Mouse (Mus musculus) neural tube, embryonic 15.5 days (tissue): Measurements from ENCODE around the gene Zfp688. TPM values are rescaled to one million over a fixed set of nuclear protein-coding genes. Genes with fewer than 3 reads are reported as not detected.
A peak's percentile ranks its signal among the peaks of the same experiment; 100 is the strongest.
"Not testable (repeated sequence)": the region's sequence is repeated elsewhere in the genome, so short reads cannot be mapped to it uniquely, and the experiment has no call there.

Experiments
- ATAC-seq: fragments of 200-750 bp; cut with Nextera tagmentation; 2 replicates; pipeline ENCODE4 v1.8.0; 2017; ENCODE audit warnings: mild to moderate bottlenecking, moderate TSS enrichment, moderate library complexity; ENCODE audit not compliant: low FRiP score
- H3K27ac ChIP-seq: fragments of 300-500 bp; sonication (generic); replicated peaks from 2 replicates; pipeline ENCODE4 v1.5.1; 2015; ENCODE audit warnings: mild to moderate bottlenecking, inconsistent platforms
- H3K27me3 ChIP-seq: fragments of 300-500 bp; sonication (generic); replicated peaks from 2 replicates; pipeline ENCODE4 v1.6.1; 2015; ENCODE audit warnings: inconsistent platforms
- H3K36me3 ChIP-seq: fragments of 300-500 bp; sonication (generic); 2 replicates; pipeline ENCODE4 v1.6.1; 2015; ENCODE audit warnings: inconsistent platforms
- H3K4me1 ChIP-seq: fragments of 300-500 bp; sonication (generic); 2 replicates; pipeline ENCODE4 v1.6.1; 2015; ENCODE audit warnings: inconsistent platforms
- H3K4me2 ChIP-seq: fragments of 300-500 bp; sonication (generic); 2 replicates; pipeline ENCODE4 v1.6.1; 2015; ENCODE audit warnings: inconsistent platforms, mild to moderate bottlenecking, moderate library complexity
- H3K4me3 ChIP-seq: fragments of 300-500 bp; sonication (generic); replicated peaks from 2 replicates; pipeline ENCODE4 v1.5.1; 2015; ENCODE audit warnings: mild to moderate bottlenecking, inconsistent platforms
- H3K9ac ChIP-seq: fragments of 300-500 bp; sonication (generic); replicated peaks from 2 replicates; pipeline ENCODE4 v1.6.1; 2015; ENCODE audit warnings: mild to moderate bottlenecking, inconsistent platforms
- H3K9me3 ChIP-seq: fragments of 300-500 bp; sonication (generic); replicated peaks from 2 replicates; pipeline ENCODE4 v1.6.1; 2016; ENCODE audit warnings: inconsistent platforms
- WGBS: fragments of 180-500 bp; shearing (Covaris S2); methylation state at CpG from one replicate; pipeline ENCODE4 v1.1.7; 2015; ENCODE audit warnings: mixed read lengths; 5-methylcytosine and 5-hydroxymethylcytosine counted together
- polyA plus RNA-seq: library from polyadenylated mRNA; unstranded; fragments of >200 nt; fragmentation: Nextera tagmentation; extraction: Ambion mirVana; gene quantifications from 2 replicates; pipeline ENCODE4 v1.2.1, GENCODE M21; 2015

Gene Zfp688
- polyA plus RNA-seq, 1 experiment from 2014 or later = 29.2 TPM

- Histone ChIP-seq H3K4me3 (peak within 1 kb of the TSS; percentile 60), H3K27ac (peak within 1 kb of the TSS; percentile 58; the same call in 1 of the 2 replicates), H3K4me1 (peaks cover 8% of the 10 kb centered on the region), H3K9me3 (no peaks in the 10 kb centered on the region), H3K4me2 (peak within 1 kb of the TSS; percentile 72), H3K36me3 (peaks cover 9% of the 10 kb centered on the region), H3K27me3 (no peaks in the 10 kb centered on the region), H3K9ac (peak within 1 kb of the TSS; percentile 60)
- peak; percentile 89 for ATAC-seq
- WGBS = 12% methylated on average over 38 of the region's 38 CpGs
These were observed 35.1 kb downstream of the Zfp688 start, which contains the start of gene 9130019O22Rik for GRCm38 (mm10) chr7:127386641-127387392. TSS of gene 9130019O22Rik (minus strand) at chr7:127387166.

- H3K9ac ChIP-seq = not testable (repeated sequence)
- WGBS = 97% methylated on average over 4 of the region's 4 CpGs
These were observed 36.3 kb downstream of the Zfp688 start for GRCm38 (mm10) chr7:127385560-127385959.

GRCm38 (mm10) chr7:127378310-127378921 lies 43.5 kb downstream of the Zfp688 start:
- 84% methylated on average over 6 of the region's 6 CpGs for WGBS

More at GRCm38 (mm10) chr7:127385560-127385959, 36.3 kb downstream of the Zfp688 start:
- H3K27me3 ChIP-seq, H3K4me1 ChIP-seq, H3K4me3 ChIP-seq, H3K9me3 ChIP-seq, ATAC-seq, H3K4me2 ChIP-seq, H3K36me3 ChIP-seq, H3K27ac ChIP-seq: not testable (repeated sequence)

GRCm38 (mm10) chr7:127375271-127376245 lies 46.3 kb downstream of the Zfp688 start, which contains the start of gene Zfp747:
TSS of gene Zfp747 (minus strand) at chr7:127376050.
- peak; percentile 92 for ATAC-seq
- 3% methylated on average over 48 of the region's 49 CpGs for WGBS

More at GRCm38 (mm10) chr7:127378310-127378921, 43.5 kb downstream of the Zfp688 start:
- H3K27me3 ChIP-seq = no peaks in the 10 kb centered on the region
- H3K4me1 ChIP-seq = peaks cover 7% of the 10 kb centered on the region; the same call in 1 of the 2 replicates
- no peak for ATAC-seq
- no peak overlapping the region for H3K4me2 ChIP-seq
- no peak overlapping the region for H3K27ac ChIP-seq
- H3K9ac ChIP-seq = no peak overlapping the region
- H3K36me3 ChIP-seq = peaks cover 9% of the 10 kb centered on the region
- no peaks in the 10 kb centered on the region for H3K9me3 ChIP-seq
- H3K4me3 ChIP-seq = no peak overlapping the region

GRCm38 (mm10) chr7:127371870-127372269 lies 50.0 kb downstream of the Zfp688 start:
- not testable (repeated sequence) for H3K27ac ChIP-seq, ATAC-seq, H3K4me1 ChIP-seq, H3K4me3 ChIP-seq, H3K9ac ChIP-seq, H3K27me3 ChIP-seq, H3K4me2 ChIP-seq, H3K9me3 ChIP-seq, H3K36me3 ChIP-seq
- WGBS = 77% methylated on average over 3 of the region's 3 CpGs

More at GRCm38 (mm10) chr7:127375271-127376245, 46.3 kb downstream of the Zfp688 start, which contains the start of gene Zfp747:
- H3K4me2 ChIP-seq = peak within 1 kb of the TSS; percentile 78
- H3K27me3 ChIP-seq, H3K36me3 ChIP-seq, H3K9me3 ChIP-seq, H3K4me1 ChIP-seq: not testable (repeated sequence)
- peak within 1 kb of the TSS; percentile 82 for H3K27ac ChIP-seq
- peak within 1 kb of the TSS; percentile 72 for H3K9ac ChIP-seq
- H3K4me3 ChIP-seq = peak within 1 kb of the TSS; percentile 75

GRCm38 (mm10) chr7:127371213-127371612 lies 50.7 kb downstream of the Zfp688 start:
- H3K4me3 ChIP-seq = no peak overlapping the region
- ATAC-seq = no peak
- no peaks in the 10 kb centered on the region for H3K27me3 ChIP-seq
- H3K4me2 ChIP-seq = no peak overlapping the region
- no peak overlapping the region for H3K9ac ChIP-seq
- no peak overlapping the region for H3K27ac ChIP-seq
- peaks cover 6% of the 10 kb centered on the region for H3K36me3 ChIP-seq
- H3K4me1 ChIP-seq = peaks cover 7% of the 10 kb centered on the region; the same call in 1 of the 2 replicates
- H3K9me3 ChIP-seq = no peaks in the 10 kb centered on the region
- WGBS = 89% methylated on average over 2 of the region's 2 CpGs

Other genes with a start within 250 kb of the Zfp688 start
- gene Cd2bp2, start 226.0 kb downstream of the Zfp688 start, polyA plus RNA-seq = 64.2 and 65.8 TPM in 2 replicates
- gene Tbc1d10b, start 213.6 kb downstream of the Zfp688 start, polyA plus RNA-seq = 30.0 and 35.6 TPM in 2 replicates
- 42.1 and 72.2 TPM in 2 replicates for gene Mylpf, start 213.2 kb downstream of the Zfp688 start, polyA plus RNA-seq
- 47.5 and 48.8 TPM in 2 replicates for gene Zfp553, start 189.0 kb downstream of the Zfp688 start, polyA plus RNA-seq
- gene Sept1, start 188.9 kb downstream of the Zfp688 start, polyA plus RNA-seq = 15.8 and 40.6 TPM in 2 replicates
- 72.3 and 83.5 TPM in 2 replicates for gene Zfp771, start 177.8 kb downstream of the Zfp688 start, polyA plus RNA-seq
- 128 and 136 TPM in 2 replicates for gene Dctpp1, start 161.4 kb downstream of the Zfp688 start, polyA plus RNA-seq
- gene Sephs2, start 148.0 kb downstream of the Zfp688 start, polyA plus RNA-seq = 67.5 and 73.1 TPM in 2 replicates
- gene Itgal, start 125.8 kb downstream of the Zfp688 start, polyA plus RNA-seq = 0.18 and 5.4 TPM in 2 replicates
- 17.4 and 17.8 TPM in 2 replicates for gene Zfp768, start 76.5 kb downstream of the Zfp688 start, polyA plus RNA-seq
- 8.1 and 8.5 TPM in 2 replicates for gene Zfp747, start 46.0 kb downstream of the Zfp688 start, polyA plus RNA-seq
- 4.4 and 4.8 TPM in 2 replicates for gene 9130019O22Rik, start 34.9 kb downstream of the Zfp688 start, polyA plus RNA-seq
- 5.0 and 5.2 TPM in 2 replicates for gene E430018J23Rik, start 28.4 kb downstream of the Zfp688 start, polyA plus RNA-seq
- 4.2 and 6.3 TPM in 2 replicates for gene Zfp764, start 15.2 kb downstream of the Zfp688 start, polyA plus RNA-seq
- 13.4 TPM in 2 replicates for gene Zfp689, start 27.1 kb upstream of the Zfp688 start, polyA plus RNA-seq
- gene Prr14, start 37.5 kb upstream of the Zfp688 start, polyA plus RNA-seq = 35.9 and 37.5 TPM in 2 replicates
- gene Fbrs, start 57.1 kb upstream of the Zfp688 start, polyA plus RNA-seq = 10.7 and 12.2 TPM in 2 replicates
- gene Srcap, start 89.9 kb upstream of the Zfp688 start, polyA plus RNA-seq = 46.7 and 48.3 TPM in 2 replicates
- gene Gm42715, start 97.5 kb upstream of the Zfp688 start, polyA plus RNA-seq = 13.3 and 14.7 TPM in 2 replicates
- gene Tmem265, start 139.3 kb upstream of the Zfp688 start, polyA plus RNA-seq = 6.9 and 7.3 TPM in 2 replicates
- 57.4 and 60.6 TPM in 2 replicates for gene Phkg2, start 151.3 kb upstream of the Zfp688 start, polyA plus RNA-seq
- 7.1 and 7.4 TPM in 2 replicates for gene Ccdc189, start 166.5 kb upstream of the Zfp688 start, polyA plus RNA-seq
- 37.9 and 38.5 TPM in 2 replicates for gene Rnf40, start 166.7 kb upstream of the Zfp688 start, polyA plus RNA-seq
- 14.5 and 15.8 TPM in 2 replicates for gene Zfp629, start 193.7 kb upstream of the Zfp688 start, polyA plus RNA-seq